Mouse (Mus musculus) myocyte (in vitro differentiated cells): ENCODE measurements around the gene Arnt. TPM values are rescaled to one million over a fixed set of nuclear protein-coding genes. Genes with fewer than 3 reads are reported as not detected.

Source experiments
- H3K27me3 ChIP-seq: one replicate; pipeline ENCODE4 v1.6.1; 2011; ENCODE audit not compliant: control insufficient read depth, insufficient read depth, insufficient read length
- H3K36me3 ChIP-seq: one replicate; pipeline ENCODE4 v1.6.1; 2011; ENCODE audit not compliant: control insufficient read depth, insufficient read depth
- H3K4me2 ChIP-seq: one replicate; pipeline ENCODE4 v1.6.1; 2011; ENCODE audit warnings: low read depth, control low read depth
- H3K4me3 ChIP-seq: one replicate; pipeline ENCODE4 v1.5.1; 2011; ENCODE audit warnings: mild to moderate bottlenecking, control low read depth, moderate library complexity
- H3K79me2 ChIP-seq: one replicate; pipeline ENCODE4 v1.6.1; 2011; ENCODE audit not compliant: control insufficient read depth, insufficient read depth
- H3ac ChIP-seq: one replicate; pipeline ENCODE4 v1.6.1; 2011; ENCODE audit not compliant: control insufficient read depth, insufficient read length
- CEBPB ChIP-seq: IDR thresholded peaks from 2 replicates; pipeline ENCODE4 v1.6.1; 2011; ENCODE audit warnings: mild to moderate bottlenecking, moderate library complexity; ENCODE audit not compliant: poor library complexity, insufficient read depth, severe bottlenecking
- E2F4 ChIP-seq: IDR thresholded peaks from one replicate; pipeline ENCODE4 v1.6.1; 2011; ENCODE audit warnings: mild to moderate bottlenecking, control low read depth, moderate library complexity; ENCODE audit not compliant: insufficient read depth
- MAX ChIP-seq: IDR thresholded peaks from one replicate; pipeline ENCODE4 v1.6.1; 2011; ENCODE audit warnings: low read depth, mild to moderate bottlenecking, control low read depth
- MYOD1 ChIP-seq, 3 experiments: IDR thresholded peaks; one replicate each; pipeline ENCODE4 v1.6.1; 2011; ENCODE audit warnings: control low read depth in 2 of 3, low read depth in 2 of 3, mild to moderate bottlenecking in 2 of 3, moderate library complexity in 1 of 3; ENCODE audit not compliant: insufficient read length in 2 of 3, control insufficient read depth in 1 of 3
- MYOG ChIP-seq, 3 experiments: IDR thresholded peaks; one replicate each; pipeline ENCODE4 v1.6.1; 2011; ENCODE audit warnings: control low read depth in 2 of 3, low read depth in 2 of 3, mild to moderate bottlenecking in 2 of 3; ENCODE audit not compliant: insufficient read length in 2 of 3, control insufficient read depth in 1 of 3, insufficient read depth in 1 of 3
- POLR2A ChIP-seq: IDR thresholded peaks from one replicate; pipeline ENCODE4 v1.6.1; 2011; ENCODE audit warnings: low read depth, mild to moderate bottlenecking, control low read depth, moderate library complexity; ENCODE audit not compliant: insufficient read length
- POLR2AphosphoS2 ChIP-seq: IDR thresholded peaks from one replicate; pipeline ENCODE4 v1.6.1; 2011; ENCODE audit warnings: low read depth, control low read depth; ENCODE audit not compliant: insufficient read length
- REST ChIP-seq: IDR thresholded peaks from one replicate; pipeline ENCODE4 v1.6.1; 2011; ENCODE audit warnings: mild to moderate bottlenecking, control low read depth, moderate library complexity; ENCODE audit not compliant: insufficient read depth, insufficient read length
- SRF ChIP-seq: IDR thresholded peaks from one replicate; pipeline ENCODE4 v1.6.1; 2011; ENCODE audit warnings: low read depth; ENCODE audit not compliant: control insufficient read depth, insufficient read length
- TCF12 ChIP-seq: IDR thresholded peaks from one replicate; pipeline ENCODE4 v1.6.1; 2011; ENCODE audit warnings: mild to moderate bottlenecking, control low read depth; ENCODE audit not compliant: poor library complexity, insufficient read depth, severe bottlenecking
- TCF3 ChIP-seq: IDR thresholded peaks from one replicate; pipeline ENCODE4 v1.6.1; 2011; ENCODE audit warnings: low read depth, control low read depth; ENCODE audit not compliant: insufficient read length
- USF1 ChIP-seq: IDR thresholded peaks from one replicate; pipeline ENCODE4 v1.6.1; 2011; ENCODE audit warnings: low read depth, mild to moderate bottlenecking, control low read depth, moderate library complexity
- polyA plus RNA-seq: library from polyadenylated mRNA; unstranded; fragments of >200 nt; fragmentation: generic; extraction: Trizol; gene quantifications from one replicate; pipeline ENCODE4 v1.2.1, GENCODE M21; 2012; ENCODE audit warnings: missing spikeins

Arnt gene
- polyA plus RNA-seq, 1 experiment = 20.9 TPM

DNA sequence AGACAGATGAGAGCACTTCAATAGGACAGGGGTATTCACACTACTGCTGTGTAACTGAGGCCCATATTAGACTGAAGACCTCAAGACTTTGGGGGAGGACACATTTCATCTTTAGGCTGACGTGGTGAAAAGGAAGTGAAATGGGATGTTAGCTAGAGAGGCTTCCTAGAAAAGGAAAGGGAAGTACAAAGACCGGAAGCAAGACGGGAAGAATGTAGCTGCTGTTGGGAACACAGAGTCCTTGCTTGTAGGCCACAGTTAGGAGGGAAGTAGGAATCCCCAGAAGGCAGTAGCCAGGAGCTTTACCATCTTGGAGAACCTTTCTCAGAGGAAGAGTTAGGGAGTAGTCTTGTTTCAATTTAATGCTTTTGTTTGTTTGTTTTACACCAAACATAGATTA lies 23.6 kb downstream of the Arnt start:
- Histone ChIP-seq H3K4me2 (no peak overlapping the region), H3ac (no peak overlapping the region), H3K4me3 (no peak overlapping the region), H3K27me3 (no peaks in the 10 kb centered on the region), H3K79me2 (peaks cover 4% of the 10 kb centered on the region), H3K36me3 (peaks cover 41% of the 10 kb centered on the region)
- TF ChIP-seq TCF3 = no peak
- TF ChIP-seq TCF12 = no peak
- no peak for TF ChIP-seq MAX
- TF ChIP-seq POLR2A = no peak
- no peak for TF ChIP-seq REST
- TF ChIP-seq CEBPB = no peak
- TF ChIP-seq SRF = no peak
- TF ChIP-seq E2F4 = no peak
- no peak for TF ChIP-seq MYOD1 (IDR thresholded peaks at IDR 0.05; ENCODE audit: control insufficient read depth in 1 of 3, insufficient read length in 2 of 3, low read depth in 2 of 3)
- no peak for TF ChIP-seq POLR2AphosphoS2
- TF ChIP-seq USF1 = no peak
- TF ChIP-seq MYOG (IDR thresholded peaks at IDR 0.05; ENCODE audit: control insufficient read depth in 1 of 3, insufficient read depth in 1 of 3, insufficient read length in 2 of 3, low read depth in 2 of 3) = no peak

DNA sequence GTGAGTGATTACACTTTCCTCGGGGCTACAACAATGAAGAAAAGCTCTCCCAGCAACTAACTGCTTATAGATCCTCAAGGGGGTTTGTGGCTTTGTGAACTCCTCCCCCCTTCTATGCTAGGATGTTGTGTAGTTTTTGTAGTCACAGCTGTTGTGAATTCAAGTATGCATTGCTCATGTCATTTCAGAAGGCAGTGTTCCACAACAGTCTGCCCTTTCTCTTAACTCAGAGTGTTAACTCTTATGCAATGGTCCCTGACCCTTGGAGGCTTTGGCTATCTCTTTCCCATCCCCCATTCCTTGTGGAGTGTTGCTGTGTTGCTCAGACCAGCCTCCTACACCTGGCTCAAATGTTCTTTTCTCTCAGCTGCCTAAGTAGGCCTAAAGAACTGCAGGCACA lies 25.2 kb downstream of the Arnt start:
- Histone ChIP-seq H3K4me2 (no peak overlapping the region), H3K27me3 (no peaks in the 10 kb centered on the region), H3ac (no peak overlapping the region), H3K79me2 (no peaks in the 10 kb centered on the region), H3K36me3 (peaks cover 40% of the 10 kb centered on the region), H3K4me3 (no peak overlapping the region)
- no peak for TF ChIP-seq USF1
- 0 out of 2 replicates have a peak, but pooled peaks have one; percentile 24 for TF ChIP-seq CEBPB
- TF ChIP-seq REST = no peak

DNA sequence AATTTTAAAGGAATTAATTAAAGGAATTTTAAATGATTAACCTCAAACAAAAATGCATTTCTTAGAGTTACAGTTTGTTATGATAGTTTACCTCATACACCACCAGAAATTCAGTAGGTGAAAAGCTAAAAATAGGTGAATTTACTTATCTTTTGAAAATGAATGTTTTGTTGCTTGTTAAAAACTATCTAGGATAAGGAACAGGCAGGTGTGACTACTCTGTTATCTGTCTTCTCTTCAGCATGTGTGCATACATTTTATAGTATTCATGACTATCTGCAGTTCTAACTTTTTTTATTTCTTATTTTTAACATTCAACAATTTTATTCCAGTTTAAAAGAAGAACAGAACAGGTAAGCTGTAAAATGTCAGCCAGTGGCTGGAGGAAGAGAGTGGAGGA lies 29.7 kb downstream of the Arnt start:
- Histone ChIP-seq H3ac (no peak overlapping the region), H3K4me3 (no peak overlapping the region), H3K4me2 (no peak overlapping the region), H3K79me2 (no peaks in the 10 kb centered on the region), H3K36me3 (peaks cover 41% of the 10 kb centered on the region), H3K27me3 (no peaks in the 10 kb centered on the region)
- no peak for TF ChIP-seq MYOD1 (IDR thresholded peaks at IDR 0.05; ENCODE audit: control insufficient read depth in 1 of 3, insufficient read length in 2 of 3, low read depth in 2 of 3)
- no peak for TF ChIP-seq E2F4
- no peak for TF ChIP-seq MYOG (IDR thresholded peaks at IDR 0.05; ENCODE audit: control insufficient read depth in 1 of 3, insufficient read depth in 1 of 3, insufficient read length in 2 of 3, low read depth in 2 of 3)
- TF ChIP-seq POLR2AphosphoS2 = no peak
- no peak for TF ChIP-seq TCF12
- TF ChIP-seq POLR2A = no peak
- TF ChIP-seq MAX = no peak
- no peak for TF ChIP-seq TCF3
- TF ChIP-seq CEBPB = no peak
- no peak for TF ChIP-seq USF1
- no peak for TF ChIP-seq REST
- no peak for TF ChIP-seq SRF

DNA sequence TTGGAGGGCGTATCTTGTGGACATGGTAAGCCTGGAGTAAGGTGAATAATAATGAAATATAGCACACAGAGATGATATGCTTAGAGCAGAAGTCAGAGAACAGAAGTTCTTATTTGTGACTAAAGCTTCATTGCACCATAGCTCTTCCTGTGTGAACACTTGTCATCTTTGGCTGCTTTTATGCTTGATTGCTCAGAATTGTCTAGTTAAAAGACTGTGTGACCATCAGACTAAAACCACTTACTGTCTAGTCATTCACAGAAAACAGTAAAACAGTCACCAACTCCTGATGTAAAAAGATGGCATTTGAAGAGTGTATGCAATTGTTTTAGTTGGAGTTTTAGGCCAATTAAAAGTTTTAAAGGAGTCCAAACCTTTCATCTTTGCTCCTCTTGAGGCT lies 44.8 kb downstream of the Arnt start:
- no peak overlapping the region for H3K4me3 ChIP-seq
- H3K4me2 ChIP-seq = no peak overlapping the region
- no peak for TF ChIP-seq E2F4
- no peak for TF ChIP-seq POLR2AphosphoS2
- TF ChIP-seq SRF = no peak
- no peak for TF ChIP-seq MYOG (IDR thresholded peaks at IDR 0.05; ENCODE audit: control insufficient read depth in 1 of 3, insufficient read depth in 1 of 3, insufficient read length in 2 of 3, low read depth in 2 of 3)
- no peak for TF ChIP-seq TCF3
- no peak for TF ChIP-seq TCF12
- TF ChIP-seq USF1 = no peak
- TF ChIP-seq MYOD1 (IDR thresholded peaks at IDR 0.05; ENCODE audit: control insufficient read depth in 1 of 3, insufficient read length in 2 of 3, low read depth in 2 of 3) = no peak
- TF ChIP-seq POLR2A = no peak
- no peak for TF ChIP-seq CEBPB
- TF ChIP-seq MAX = no peak
- TF ChIP-seq REST = no peak
- peaks cover 71% of the 10 kb centered on the region for H3K36me3 ChIP-seq
- H3ac ChIP-seq = no peak overlapping the region
- no peaks in the 10 kb centered on the region for H3K79me2 ChIP-seq
- H3K27me3 ChIP-seq = no peaks in the 10 kb centered on the region

DNA sequence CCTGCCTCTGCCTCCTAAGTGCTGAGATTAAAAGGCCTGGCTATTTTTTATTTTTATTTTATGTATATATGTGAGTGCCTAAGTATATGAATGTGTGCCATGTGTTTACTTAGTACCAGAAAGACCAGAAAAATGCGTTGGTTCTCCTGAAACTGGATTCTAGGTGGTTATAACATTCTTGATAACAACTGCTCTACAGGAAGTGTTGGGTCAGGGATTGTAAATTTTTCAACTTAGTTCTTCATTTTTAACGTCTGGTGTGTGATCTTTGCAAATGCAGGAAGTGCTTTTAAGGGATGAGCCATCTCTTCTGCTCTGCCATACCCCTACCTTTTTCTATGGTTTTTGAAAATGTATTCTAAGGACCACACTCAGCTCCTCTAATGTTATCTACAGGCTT lies 52.2 kb downstream of the Arnt start:
- H3K4me3 ChIP-seq = no peak overlapping the region
- H3K36me3 ChIP-seq = peaks cover 58% of the 10 kb centered on the region
- H3K79me2 ChIP-seq = no peaks in the 10 kb centered on the region
- no peak for TF ChIP-seq E2F4
- H3K4me2 ChIP-seq = no peak overlapping the region
- H3K27me3 ChIP-seq = no peaks in the 10 kb centered on the region
- no peak overlapping the region for H3ac ChIP-seq
